Mouse (Mus musculus): ENCODE data around the gene Wdr45b. TPM values are rescaled to one million over a fixed set of nuclear protein-coding genes. Genes with fewer than 3 reads are reported as not detected.

Wdr45b gene
- total and polyA plus RNA-seq, 2 experiments: 30.0 to 45.1 TPM

- H3K27me3 ChIP-seq (ENCODE audit: control insufficient read depth, insufficient read depth, low read length): no peaks in the 10 kb centered on the region
- H3K27ac ChIP-seq (replicated peaks; ENCODE audit: insufficient read depth, low read depth, low read length): peak overlapping the region; percentile 35; the same call in 1 of the 2 replicates
- no peak overlapping the region for H3K9ac ChIP-seq (ENCODE audit: low read depth, low read length)
- no peak for DNase-seq (ENCODE audit: extremely low read depth, low read depth, low spot score)
- TF ChIP-seq CTCF (IDR thresholded peaks at IDR 0.05; ENCODE audit: low read depth, low read length) (no peak), POLR2A (IDR thresholded peaks at IDR 0.05; ENCODE audit: extremely low read depth, insufficient read depth, low read length) (no peak)
- H3K4me1 ChIP-seq (ENCODE audit: control insufficient read depth, insufficient read depth, low read length): peaks cover 22% of the 10 kb centered on the region
- peaks cover 33% of the 10 kb centered on the region for H3K79me2 ChIP-seq (ENCODE audit: control insufficient read depth, insufficient read depth, low read length)
- H3K4me3 ChIP-seq (ENCODE audit: insufficient read depth, low read depth, low read length): no peak overlapping the region
- peaks cover 52% of the 10 kb centered on the region for H3K36me3 ChIP-seq (ENCODE audit: control insufficient read depth, insufficient read depth, low read length)
- 83% methylated on average over 1 of the region's 1 CpGs for WGBS
Observed at GRCm38 (mm10) chr11:121340287-121340686, 14.0 kb downstream of the Wdr45b start.

- 50% methylated on average over 1 of the region's 1 CpGs for WGBS
- H3K27ac ChIP-seq (replicated peaks; ENCODE audit: insufficient read depth, low read depth, low read length): no peak overlapping the region; the same call in 1 of the 2 replicates
- H3K9ac ChIP-seq (ENCODE audit: low read depth, low read length): no peak overlapping the region
- H3K27me3 ChIP-seq (ENCODE audit: control insufficient read depth, insufficient read depth, low read length): no peaks in the 10 kb centered on the region
- no peak for DNase-seq (ENCODE audit: extremely low read depth, low read depth, low spot score)
- TF ChIP-seq POLR2A (IDR thresholded peaks at IDR 0.05; ENCODE audit: extremely low read depth, insufficient read depth, low read length): no peak
- no peak for TF ChIP-seq CTCF (IDR thresholded peaks at IDR 0.05; ENCODE audit: low read depth, low read length)
- H3K4me1 ChIP-seq (ENCODE audit: control insufficient read depth, insufficient read depth, low read length): peaks cover 22% of the 10 kb centered on the region
- no peak overlapping the region for H3K4me3 ChIP-seq (ENCODE audit: insufficient read depth, low read depth, low read length)
- H3K79me2 ChIP-seq (ENCODE audit: control insufficient read depth, insufficient read depth, low read length): peaks cover 26% of the 10 kb centered on the region
- H3K36me3 ChIP-seq (ENCODE audit: control insufficient read depth, insufficient read depth, low read length): peaks cover 57% of the 10 kb centered on the region
Observed at GRCm38 (mm10) chr11:121339647-121340046, 14.6 kb downstream of the Wdr45b start.

DNA sequence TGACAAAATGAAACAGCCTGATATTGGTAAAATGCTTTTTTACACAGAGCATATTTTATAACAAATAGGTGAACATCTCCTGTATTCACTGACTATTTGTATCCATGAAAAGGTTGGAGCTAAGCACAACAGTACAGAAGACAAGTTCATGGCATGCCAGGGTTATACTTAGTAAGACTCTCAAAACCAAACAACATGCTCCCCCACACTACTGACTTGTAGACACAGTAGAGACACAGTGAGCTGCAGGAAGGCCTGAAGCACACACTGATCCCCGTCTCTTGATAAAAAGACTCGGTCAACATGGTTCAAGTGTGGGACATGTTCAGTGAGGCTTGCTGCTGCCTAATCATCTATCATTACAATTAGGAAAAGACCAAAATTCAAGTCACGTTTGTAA, 22.6 kb downstream of the Wdr45b start:
- H3K36me3 ChIP-seq (ENCODE audit: control insufficient read depth, insufficient read depth, low read length): peaks cover 52% of the 10 kb centered on the region
- WGBS: 44% methylated on average over 3 of the region's 3 CpGs
- TF ChIP-seq CTCF (IDR thresholded peaks at IDR 0.05; ENCODE audit: low read depth, low read length): no peak
- no peak for TF ChIP-seq POLR2A (IDR thresholded peaks at IDR 0.05; ENCODE audit: extremely low read depth, insufficient read depth, low read length)

DNA sequence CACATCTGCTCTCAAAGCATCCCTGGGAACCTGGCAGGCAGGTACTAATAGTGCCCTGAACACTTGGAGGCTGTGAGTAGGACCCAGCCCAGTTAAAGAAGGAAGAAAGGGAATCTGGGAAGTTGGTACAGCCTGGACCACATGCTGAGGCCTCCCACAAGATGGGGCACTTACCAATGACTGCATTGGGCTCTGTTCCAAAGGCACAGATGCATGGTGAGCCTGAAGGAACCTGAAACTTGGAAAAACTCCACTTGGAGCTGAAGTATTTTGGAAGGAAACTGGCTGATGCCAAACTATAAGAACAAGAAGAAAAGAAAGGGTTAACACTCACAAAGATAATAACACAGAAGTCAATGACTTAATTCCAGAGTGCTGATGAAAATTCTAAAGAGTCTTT, 25.6 kb downstream of the Wdr45b start:
- peaks cover 25% of the 10 kb centered on the region for H3K36me3 ChIP-seq (ENCODE audit: control insufficient read depth, insufficient read depth, low read length)
- H3K4me1 ChIP-seq (ENCODE audit: control insufficient read depth, insufficient read depth, low read length): peaks cover 31% of the 10 kb centered on the region
- peaks cover 2% of the 10 kb centered on the region; the same call in 1 of the 2 replicates for H3K79me2 ChIP-seq (ENCODE audit: control insufficient read depth, insufficient read depth, low read length)
- H3K4me3 ChIP-seq (ENCODE audit: insufficient read depth, low read depth, low read length): no peak overlapping the region
- no peaks in the 10 kb centered on the region for H3K27me3 ChIP-seq (ENCODE audit: control insufficient read depth, insufficient read depth, low read length)
- no peak for DNase-seq (ENCODE audit: extremely low read depth, low read depth, low spot score)
- no peak overlapping the region for H3K9ac ChIP-seq (ENCODE audit: low read depth, low read length)
- TF ChIP-seq CTCF (IDR thresholded peaks at IDR 0.05; ENCODE audit: low read depth, low read length): no peak
- no peak for TF ChIP-seq POLR2A (IDR thresholded peaks at IDR 0.05; ENCODE audit: extremely low read depth, insufficient read depth, low read length)
- H3K27ac ChIP-seq (replicated peaks; ENCODE audit: insufficient read depth, low read depth, low read length): peak overlapping the region; percentile 77

More for the DNA sequence above, 22.6 kb downstream of the Wdr45b start:
- H3K4me3 ChIP-seq (ENCODE audit: insufficient read depth, low read depth, low read length): no peak overlapping the region
- peaks cover 2% of the 10 kb centered on the region; the same call in 1 of the 2 replicates for H3K79me2 ChIP-seq (ENCODE audit: control insufficient read depth, insufficient read depth, low read length)
- H3K4me1 ChIP-seq (ENCODE audit: control insufficient read depth, insufficient read depth, low read length): peaks cover 22% of the 10 kb centered on the region
- H3K9ac ChIP-seq (ENCODE audit: low read depth, low read length): no peak overlapping the region
- no peak for DNase-seq (ENCODE audit: extremely low read depth, low read depth, low spot score)
- H3K27ac ChIP-seq (replicated peaks; ENCODE audit: insufficient read depth, low read depth, low read length): peak overlapping the region; percentile 82
- H3K27me3 ChIP-seq (ENCODE audit: control insufficient read depth, insufficient read depth, low read length): no peaks in the 10 kb centered on the region

DNA sequence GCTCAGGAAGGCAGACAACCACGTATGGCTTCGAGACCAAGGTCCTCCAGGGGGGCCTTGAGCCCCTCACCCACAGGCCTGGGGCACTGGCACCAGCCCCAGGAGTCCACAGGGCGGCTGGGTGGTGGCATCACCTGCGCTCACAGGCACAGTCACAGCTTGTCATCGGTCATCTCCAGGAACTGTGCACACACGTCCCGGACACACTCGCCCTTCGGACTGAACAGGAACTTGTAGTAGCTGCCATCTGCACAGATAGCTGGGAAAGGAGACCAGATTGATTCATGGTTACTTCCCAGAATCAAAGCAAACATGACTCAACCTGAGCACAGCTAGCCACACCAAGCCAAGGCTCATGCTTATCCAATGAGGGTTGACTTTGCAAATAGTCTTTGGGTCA, 26.0 kb downstream of the Wdr45b start:
- no peak for TF ChIP-seq POLR2A (IDR thresholded peaks at IDR 0.05; ENCODE audit: extremely low read depth, insufficient read depth, low read length)
- no peak for TF ChIP-seq CTCF (IDR thresholded peaks at IDR 0.05; ENCODE audit: low read depth, low read length)
- peak overlapping the region; percentile 97 for H3K27ac ChIP-seq (replicated peaks; ENCODE audit: insufficient read depth, low read depth, low read length)
- peak; percentile 96 for DNase-seq (ENCODE audit: extremely low read depth, low read depth, low spot score)
- no peak overlapping the region for H3K4me3 ChIP-seq (ENCODE audit: insufficient read depth, low read depth, low read length)
- peak overlapping the region; percentile 41 for H3K9ac ChIP-seq (ENCODE audit: low read depth, low read length)
- no peaks in the 10 kb centered on the region for H3K27me3 ChIP-seq (ENCODE audit: control insufficient read depth, insufficient read depth, low read length)
- H3K4me1 ChIP-seq (ENCODE audit: control insufficient read depth, insufficient read depth, low read length): peaks cover 31% of the 10 kb centered on the region
- H3K36me3 ChIP-seq (ENCODE audit: control insufficient read depth, insufficient read depth, low read length): peaks cover 22% of the 10 kb centered on the region
- H3K79me2 ChIP-seq (ENCODE audit: control insufficient read depth, insufficient read depth, low read length): peaks cover 2% of the 10 kb centered on the region; the same call in 1 of the 2 replicates
- 25% methylated on average over 9 of the region's 9 CpGs for WGBS

GRCm38 (mm10) chr11:121326681-121327080, 27.6 kb downstream of the Wdr45b start:
- Histone ChIP-seq H3K27ac (replicated peaks; ENCODE audit: insufficient read depth, low read depth, low read length) (peak overlapping the region; percentile 99), H3K4me1 (ENCODE audit: control insufficient read depth, insufficient read depth, low read length) (peaks cover 27% of the 10 kb centered on the region), H3K79me2 (ENCODE audit: control insufficient read depth, insufficient read depth, low read length) (no peaks in the 10 kb centered on the region), H3K27me3 (ENCODE audit: control insufficient read depth, insufficient read depth, low read length) (no peaks in the 10 kb centered on the region), H3K4me3 (ENCODE audit: insufficient read depth, low read depth, low read length) (no peak overlapping the region), H3K9ac (ENCODE audit: low read depth, low read length) (peak overlapping the region; percentile 59), H3K36me3 (ENCODE audit: control insufficient read depth, insufficient read depth, low read length) (peaks cover 17% of the 10 kb centered on the region)
- TF ChIP-seq POLR2A (IDR thresholded peaks at IDR 0.05; ENCODE audit: extremely low read depth, insufficient read depth, low read length) (no peak), CTCF (IDR thresholded peaks at IDR 0.05; ENCODE audit: low read depth, low read length) (no peak)
- 42% methylated on average over 5 of the region's 5 CpGs for WGBS
- peak; percentile 94 for DNase-seq (ENCODE audit: extremely low read depth, low read depth, low spot score)

Data from liver, adult 2 months (tissue).